Mouse (Mus musculus) liver, embryonic 14.5 days (tissue): Measurements from ENCODE around the gene Tecr.

ENCODE experiments used
- CTCF ChIP-seq: IDR thresholded peaks from 2 replicates; pipeline ENCODE4 v1.5.1; 2016; ENCODE audit warnings: antibody characterized with exemption, low read depth, control low read depth
- EP300 ChIP-seq: IDR thresholded peaks from 2 replicates; pipeline ENCODE4 v1.6.1; 2016; ENCODE audit warnings: antibody characterized with exemption, low read depth

DNA sequence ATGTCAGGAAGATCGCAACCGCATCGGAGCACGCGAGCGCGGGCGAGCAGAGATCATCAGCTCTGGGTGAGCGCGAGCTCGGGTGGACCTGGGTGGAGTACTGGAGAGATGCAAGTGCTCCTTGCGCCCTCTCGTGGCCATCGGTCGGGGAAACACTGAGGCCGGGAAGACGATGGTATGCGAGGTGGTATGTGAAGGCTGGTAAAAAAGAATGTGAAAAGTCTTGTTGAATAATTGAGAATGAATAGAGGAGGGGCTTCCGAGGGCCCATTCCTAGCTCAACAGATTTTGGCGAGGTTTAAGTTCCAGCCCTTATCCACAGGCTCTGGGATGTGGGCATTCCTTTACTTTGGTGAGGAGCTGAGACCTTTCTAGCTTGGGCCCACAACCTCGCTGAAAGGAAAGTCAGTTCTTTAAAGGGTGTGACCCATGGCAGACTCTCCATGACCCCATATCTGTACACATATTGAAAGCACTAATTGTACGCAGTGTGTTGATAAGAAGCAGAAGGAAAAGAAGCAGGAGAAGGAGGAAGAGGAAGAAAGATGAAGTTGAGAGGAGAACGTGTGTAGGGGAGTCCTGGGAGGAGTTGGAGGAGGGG is 14.7 kb upstream of the Tecr start:
- TF ChIP-seq CTCF, result peak; percentile 99
- peak; percentile 73 for TF ChIP-seq EP300
